Mouse (Mus musculus): ENCODE results near the gene Gm42674. TPM values are rescaled to one million over a fixed set of nuclear protein-coding genes. Genes with fewer than 3 reads are reported as not detected.
A peak's percentile ranks its signal among the peaks of the same experiment; 100 is the strongest.

Gene Gm42674
- total RNA-seq, 2 experiments from 2014 or later, result not detected

GRCm38 (mm10) chr3:90599401-90599800 lies 2.3 kb upstream of the Gm42674 start:
- DNase-seq, result no peak

- DNase-seq, result no peak
Observed at GRCm38 (mm10) chr3:90600036-90600435, 1.7 kb upstream of the Gm42674 start.

- no peak for DNase-seq
Observed at GRCm38 (mm10) chr3:90600458-90601195, 1.1 kb upstream of the Gm42674 start.

GRCm38 (mm10) chr3:90603623-90604022 lies 1.9 kb downstream of the Gm42674 start, which contains the start of gene S100a4:
S100a4 (plus strand) TSS chr3:90603771.
- no peak for DNase-seq

- DNase-seq, result peak; percentile 79
Observed at GRCm38 (mm10) chr3:90604416-90604815, 2.7 kb downstream of the Gm42674 start.

- no peak for DNase-seq
Observed at GRCm38 (mm10) chr3:90605049-90605448, 3.3 kb downstream of the Gm42674 start.

GRCm38 (mm10) chr3:90605736-90606135 lies 4.0 kb downstream of the Gm42674 start:
- DNase-seq, result no peak

GRCm38 (mm10) chr3:90606185-90606584 lies 4.5 kb downstream of the Gm42674 start:
- no peak for DNase-seq

GRCm38 (mm10) chr3:90607361-90607760 lies 5.7 kb downstream of the Gm42674 start:
- DNase-seq, result no peak

GRCm38 (mm10) chr3:90608223-90608622 lies 6.5 kb downstream of the Gm42674 start, which contains the start of gene S100a5:
S100a5 (plus strand) TSS chr3:90608523.
- DNase-seq, result no peak

GRCm38 (mm10) chr3:90609102-90609501 lies 7.4 kb downstream of the Gm42674 start:
- no peak for DNase-seq

GRCm38 (mm10) chr3:90611494-90611893 lies 9.8 kb downstream of the Gm42674 start:
- no peak for DNase-seq

- no peak for DNase-seq
Observed at GRCm38 (mm10) chr3:90612061-90612460, 10.4 kb downstream of the Gm42674 start.

- peak; percentile 60 for DNase-seq
Observed at GRCm38 (mm10) chr3:90612728-90613291, 11.1 kb downstream of the Gm42674 start, which contains the start of gene S100a6. S100a6 (plus strand) TSS chr3:90612882.

GRCm38 (mm10) chr3:90613461-90614147 lies 11.9 kb downstream of the Gm42674 start:
- DNase-seq, result no peak

GRCm38 (mm10) chr3:90614148-90614530 lies 12.4 kb downstream of the Gm42674 start:
- DNase-seq, result no peak

GRCm38 (mm10) chr3:90614611-90615251 lies 13.0 kb downstream of the Gm42674 start:
- no peak for DNase-seq

- DNase-seq, result peak; percentile 69
Observed at GRCm38 (mm10) chr3:90615415-90615814, 13.7 kb downstream of the Gm42674 start.

- no peak for DNase-seq
Observed at GRCm38 (mm10) chr3:90615911-90616310, 14.2 kb downstream of the Gm42674 start.

- no peak for DNase-seq
Observed at GRCm38 (mm10) chr3:90617586-90617985, 15.9 kb downstream of the Gm42674 start.

- DNase-seq, result no peak
Observed at GRCm38 (mm10) chr3:90621552-90621951, 19.8 kb downstream of the Gm42674 start.

- DNase-seq, result peak; percentile 76
Observed at GRCm38 (mm10) chr3:90623435-90624071, 21.8 kb downstream of the Gm42674 start.

Measured in gastrocnemius, postnatal 10 days (tissue).